Mouse (Mus musculus): ENCODE results near the gene Cib1.

The Cib1 gene

DNA sequence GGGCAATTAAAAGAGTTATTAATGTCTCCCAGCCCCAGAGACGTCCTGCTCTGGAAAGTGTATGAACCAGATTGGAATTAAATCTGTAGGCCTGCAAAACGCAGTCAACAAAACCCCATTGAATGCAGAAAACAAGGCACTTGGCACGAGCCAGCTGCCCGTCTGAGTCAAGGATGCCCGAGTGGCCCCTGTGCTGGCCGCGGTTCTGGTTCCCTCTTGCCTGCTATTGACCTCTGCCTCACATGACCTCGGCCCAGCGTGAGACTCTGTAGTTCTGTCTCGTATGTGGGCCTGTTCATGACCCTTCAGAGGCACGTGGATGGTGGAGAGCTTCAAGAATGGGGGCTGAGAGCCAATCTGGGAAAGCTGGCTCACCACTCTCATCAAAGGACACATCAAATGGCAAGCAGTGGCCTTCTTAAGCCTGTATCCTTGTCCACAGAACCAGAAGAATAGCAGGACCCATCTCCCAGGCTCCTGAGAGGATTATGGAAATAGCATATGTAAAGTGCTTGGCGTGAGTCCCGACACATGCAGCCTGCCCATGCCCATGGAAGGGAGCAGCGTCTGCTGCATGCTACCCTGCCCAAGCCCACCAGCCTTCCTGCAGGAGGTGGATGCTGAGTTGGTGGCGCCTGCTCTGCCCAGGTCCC is 30.6 kb downstream of the Cib1 start:
- no peak for DNase-seq (ENCODE audit: low read depth, low spot score)

GRCm38 (mm10) chr7:80200963-80201539 is 31.6 kb downstream of the Cib1 start:
- DNase-seq (ENCODE audit: low read depth, low spot score) = no peak

- DNase-seq (ENCODE audit: low read depth, low spot score) = no peak
Measured at GRCm38 (mm10) chr7:80200588-80200945, 32.0 kb downstream of the Cib1 start.

DNA sequence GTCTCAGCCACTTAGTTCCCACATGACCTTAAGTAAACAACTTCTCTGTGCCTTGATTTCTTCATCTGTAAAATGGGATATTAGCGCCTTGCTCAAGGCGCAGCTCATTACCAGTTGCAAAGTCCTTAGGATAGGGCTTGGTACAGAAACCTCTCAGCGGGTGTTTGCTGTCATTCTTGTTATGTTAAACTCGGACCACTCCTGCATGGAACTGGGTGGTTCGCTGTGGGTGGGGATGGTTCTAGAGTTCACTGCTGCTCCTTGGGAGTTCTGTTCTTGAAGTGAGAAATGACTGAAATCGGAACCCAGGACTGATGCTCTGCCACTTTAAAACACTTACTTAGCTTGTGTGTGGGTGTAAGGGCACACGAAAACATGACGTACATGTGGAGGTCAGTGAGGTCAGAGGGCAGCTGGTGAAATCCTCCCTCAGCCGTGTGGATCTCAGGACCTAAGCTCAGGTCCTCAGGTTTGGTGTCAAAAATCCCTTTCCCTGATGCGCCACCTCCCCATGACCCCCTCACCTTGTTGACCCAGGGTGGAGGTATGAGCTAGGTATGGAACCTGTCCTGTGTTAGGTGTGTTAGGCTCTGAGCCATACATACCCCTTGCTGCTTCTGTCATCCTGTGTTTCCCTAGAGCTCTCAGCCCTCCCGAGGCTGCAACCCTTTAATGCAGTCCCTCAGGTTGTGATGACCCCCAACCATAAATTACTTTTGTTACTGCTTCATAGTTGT is 32.6 kb downstream of the Cib1 start:
- DNase-seq (ENCODE audit: low read depth, low spot score) = no peak

- DNase-seq (ENCODE audit: low read depth, low spot score) = no peak
Measured at GRCm38 (mm10) chr7:80199286-80199685, 33.3 kb downstream of the Cib1 start.

GRCm38 (mm10) chr7:80198863-80199262 is 33.8 kb downstream of the Cib1 start:
- no peak for DNase-seq (ENCODE audit: low read depth, low spot score)

GRCm38 (mm10) chr7:80197941-80198778 is 34.5 kb downstream of the Cib1 start:
- peak; percentile 46 for DNase-seq (ENCODE audit: low read depth, low spot score)

- no peak for DNase-seq (ENCODE audit: low read depth, low spot score)
Measured at GRCm38 (mm10) chr7:80197371-80197770, 35.2 kb downstream of the Cib1 start.

- no peak for DNase-seq (ENCODE audit: low read depth, low spot score)
Measured at GRCm38 (mm10) chr7:80195576-80196263, 36.9 kb downstream of the Cib1 start.

GRCm38 (mm10) chr7:80195146-80195545 is 37.5 kb downstream of the Cib1 start:
- no peak for DNase-seq (ENCODE audit: low read depth, low spot score)

DNA sequence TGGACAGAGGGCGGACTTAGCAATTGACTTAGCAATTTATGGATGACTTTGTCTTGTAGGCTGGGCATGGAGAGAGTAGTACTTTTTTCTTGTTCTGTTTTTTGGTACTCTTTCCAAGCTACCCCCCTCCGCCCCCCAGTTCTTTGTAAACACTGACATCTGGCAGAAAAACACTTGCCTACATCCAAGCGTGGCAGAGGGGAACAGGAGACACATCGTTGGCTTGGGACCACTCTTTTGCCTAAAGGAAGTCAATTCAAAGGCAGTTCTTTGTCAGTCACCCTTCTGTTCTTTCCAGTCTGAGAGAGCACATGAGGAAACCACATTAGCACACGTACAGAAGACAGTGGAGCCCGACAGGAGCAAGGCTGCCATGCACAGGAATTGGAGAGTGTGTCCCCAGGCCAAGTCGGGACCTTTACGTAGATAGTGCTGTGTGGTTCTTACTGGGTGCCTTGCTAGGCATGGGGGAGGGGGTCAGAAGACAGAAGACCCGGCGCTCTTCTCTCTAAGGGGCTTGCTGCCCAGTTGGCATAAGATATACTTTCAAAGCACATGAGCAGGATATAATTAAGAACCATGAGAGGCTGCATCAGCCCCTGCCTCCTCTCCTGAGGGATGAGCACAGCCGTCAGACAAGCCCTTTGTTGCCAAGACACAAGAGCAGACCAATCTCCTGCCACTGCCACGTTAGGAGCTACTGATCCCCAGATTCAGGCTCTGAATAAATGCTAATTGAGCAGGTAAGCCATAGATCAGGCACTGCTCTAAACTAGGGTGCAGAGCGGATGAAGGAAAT is 38.5 kb downstream of the Cib1 start:
- DNase-seq (ENCODE audit: low read depth, low spot score) = no peak

- DNase-seq (ENCODE audit: low read depth, low spot score) = peak; percentile 58
Measured at GRCm38 (mm10) chr7:80192226-80193061, 40.2 kb downstream of the Cib1 start.

DNA sequence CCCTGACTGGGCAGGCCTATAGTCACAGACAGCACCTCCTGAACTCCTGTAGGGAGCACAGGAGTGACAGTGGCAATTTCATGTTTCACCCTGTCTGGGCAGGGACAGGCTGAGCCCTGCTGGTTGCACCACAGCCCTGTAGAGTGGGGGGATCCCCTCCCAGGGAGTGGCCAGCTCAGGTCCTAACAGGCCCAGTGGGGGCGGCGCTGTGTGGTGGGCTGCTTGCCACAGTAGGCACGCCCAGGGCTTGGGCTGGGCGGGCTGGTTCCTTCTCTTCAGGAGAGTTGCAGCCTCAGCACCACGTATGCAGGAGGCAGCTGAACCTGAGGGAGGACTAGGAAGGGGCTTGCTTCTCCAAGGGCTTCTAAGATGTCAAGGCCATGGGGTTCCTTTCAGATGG is 41.2 kb downstream of the Cib1 start:
- DNase-seq (ENCODE audit: low read depth, low spot score) = no peak

GRCm38 (mm10) chr7:80189147-80189933 is 43.3 kb downstream of the Cib1 start:
- no peak for DNase-seq (ENCODE audit: low read depth, low spot score)

- DNase-seq (ENCODE audit: low read depth, low spot score) = no peak
Measured at GRCm38 (mm10) chr7:80188579-80189125, 44.0 kb downstream of the Cib1 start.

DNA sequence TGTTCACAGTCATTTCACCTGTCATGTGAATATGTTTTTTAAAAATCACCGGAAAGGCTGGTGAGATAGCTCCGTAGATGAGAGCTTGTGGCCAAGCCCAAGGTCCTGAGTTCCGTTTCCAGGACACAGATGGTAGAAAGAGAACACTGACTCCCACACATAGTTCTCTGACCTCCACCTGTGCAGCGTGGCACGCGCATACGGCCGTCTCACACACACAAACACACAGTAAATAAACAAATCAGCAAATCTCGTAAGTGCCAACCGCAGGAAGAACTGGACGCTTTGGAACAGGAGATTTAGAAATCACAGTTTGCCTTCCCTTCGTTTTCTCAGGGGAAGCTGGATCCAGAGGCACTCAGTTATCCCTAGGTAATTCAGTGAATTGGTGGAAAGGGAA is 45.1 kb downstream of the Cib1 start:
- no peak for DNase-seq (ENCODE audit: low read depth, low spot score)

GRCm38 (mm10) chr7:80186531-80187296 is 45.9 kb downstream of the Cib1 start, which contains the start of gene Sema4b:
Sema4b (plus strand) TSS chr7:80186841.
- DNase-seq (ENCODE audit: low read depth, low spot score) = peak; percentile 70

DNA sequence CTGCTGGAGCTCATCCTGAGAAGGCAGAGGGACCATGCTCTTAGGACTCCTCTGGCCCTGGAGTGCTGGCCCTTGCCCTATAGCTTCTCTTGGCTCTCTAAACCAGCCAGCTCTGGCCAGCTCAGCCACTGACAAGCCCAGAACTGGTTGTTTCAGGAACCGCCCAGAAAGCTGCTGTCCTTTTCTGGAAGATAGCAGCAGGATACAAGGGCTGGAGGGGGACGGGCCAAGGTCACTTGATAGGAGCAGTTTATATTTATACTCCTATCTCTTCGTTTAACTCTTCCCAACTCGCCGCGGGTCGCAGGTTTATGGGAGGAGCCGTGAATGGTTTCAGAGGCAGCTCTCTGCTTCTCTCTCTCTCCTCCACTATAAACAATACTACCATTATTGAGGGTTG is 46.6 kb downstream of the Cib1 start:
- DNase-seq (ENCODE audit: low read depth, low spot score) = peak; percentile 75

All from skeletal muscle tissue, adult 2 months (tissue).